Mouse (Mus musculus) stomach, embryonic 16.5 days (tissue): ENCODE data around the gene Cbfa2t2. TPM values are rescaled to one million over a fixed set of nuclear protein-coding genes. Genes with fewer than 3 reads are reported as not detected.

Experiments used
- ATAC-seq: fragments of 200-750 bp; cut with Nextera tagmentation; 2 replicates; pipeline ENCODE4 v1.8.0; 2017; ENCODE audit warnings: moderate number of reproducible peaks, moderate TSS enrichment; ENCODE audit not compliant: insufficient read depth, low FRiP score
- H3K27ac ChIP-seq: fragments of 300-500 bp; sonication (generic); 2 replicates; pipeline ENCODE4 v1.5.1; 2014; ENCODE audit warnings: low read length
- H3K27me3 ChIP-seq: fragments of 300-500 bp; sonication (generic); 2 replicates; pipeline ENCODE4 v1.6.1; 2014; ENCODE audit warnings: low read length, control low read depth, mixed read lengths; ENCODE audit not compliant: control insufficient read depth, insufficient read depth
- H3K36me3 ChIP-seq: fragments of 300-500 bp; sonication (generic); 2 replicates; pipeline ENCODE4 v1.6.1; 2014; ENCODE audit warnings: low read length; ENCODE audit not compliant: control insufficient read depth, insufficient read depth
- H3K4me1 ChIP-seq: fragments of 300-500 bp; sonication (generic); 2 replicates; pipeline ENCODE4 v1.6.1; 2014; ENCODE audit warnings: low read length, control low read depth, mixed read lengths; ENCODE audit not compliant: control insufficient read depth, insufficient read depth
- H3K4me2 ChIP-seq: fragments of 300-500 bp; sonication (generic); 2 replicates; pipeline ENCODE4 v1.6.1; 2014; ENCODE audit warnings: low read depth, low read length, mixed read lengths
- H3K4me3 ChIP-seq: fragments of 300-500 bp; sonication (generic); replicated peaks from 2 replicates; pipeline ENCODE4 v1.5.1; 2014; ENCODE audit warnings: mild to moderate bottlenecking, low read length
- H3K9ac ChIP-seq: fragments of 300-500 bp; sonication (generic); 2 replicates; pipeline ENCODE4 v1.6.1; 2014; ENCODE audit warnings: low read length
- H3K9me3 ChIP-seq: fragments of 300-500 bp; sonication (generic); replicated peaks from 2 replicates; pipeline ENCODE4 v1.6.1; 2016; ENCODE audit warnings: low read length, control low read depth; ENCODE audit not compliant: control insufficient read depth
- WGBS: fragments of 180-500 bp; shearing (Covaris S2); extraction: QIAGEN DNeasy Blood & Tissue Kit; methylation state at CpG from one replicate; pipeline ENCODE4 v1.1.7; 2014; 5-methylcytosine and 5-hydroxymethylcytosine counted together
- polyA plus RNA-seq: library from polyadenylated mRNA; unstranded; fragments of >200 nt; fragmentation: Nextera tagmentation; extraction: Ambion mirVana; gene quantifications from 2 replicates; pipeline ENCODE4 v1.2.1, GENCODE M21; 2015

Cbfa2t2 gene
- polyA plus RNA-seq, 1 experiment from 2014 or later = 32.8 TPM

- H3K4me1 ChIP-seq = peaks cover 10% of the 10 kb centered on the region; the same call in 1 of the 2 replicates
- no peak overlapping the region for H3K27ac ChIP-seq
- no peaks in the 10 kb centered on the region for H3K9me3 ChIP-seq
- H3K4me2 ChIP-seq = peak overlapping the region; percentile 63
- peak overlapping the region; percentile 45 for H3K4me3 ChIP-seq
- WGBS = 3% methylated on average over 46 of the region's 48 CpGs
- H3K27me3 ChIP-seq = peaks cover 20% of the 10 kb centered on the region
- no peaks in the 10 kb centered on the region for H3K36me3 ChIP-seq
- ATAC-seq = peak; percentile 81
- peak overlapping the region; percentile 64 for H3K9ac ChIP-seq
Observed at GRCm38 (mm10) chr2:154549127-154549885, 113.0 kb downstream of the Cbfa2t2 start.

DNA sequence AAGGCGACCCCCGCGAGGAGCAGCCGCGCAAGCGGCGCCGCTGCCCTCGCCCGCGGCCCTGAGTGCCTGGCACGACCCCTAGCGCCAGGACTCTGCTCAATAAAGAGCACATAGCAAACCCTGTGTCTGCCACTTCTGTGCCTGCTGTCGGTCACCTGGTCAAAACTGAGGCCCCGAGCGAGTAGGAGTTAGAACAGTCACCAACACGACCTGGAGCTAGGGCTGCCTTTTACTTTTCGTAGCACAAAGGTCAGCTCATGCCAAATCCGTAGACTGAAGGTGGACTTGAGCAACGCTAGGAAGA is 113.6 kb downstream of the Cbfa2t2 start:
- Histone ChIP-seq H3K4me1 (peaks cover 10% of the 10 kb centered on the region; the same call in 1 of the 2 replicates), H3K27me3 (peaks cover 20% of the 10 kb centered on the region), H3K4me2 (peak overlapping the region; percentile 63), H3K36me3 (no peaks in the 10 kb centered on the region), H3K9me3 (no peaks in the 10 kb centered on the region), H3K9ac (peak overlapping the region; percentile 64; the same call in 1 of the 2 replicates), H3K27ac (no peak overlapping the region), H3K4me3 (peak overlapping the region; percentile 45)
- ATAC-seq = no peak
- 15% methylated on average over 20 of the region's 20 CpGs for WGBS

DNA sequence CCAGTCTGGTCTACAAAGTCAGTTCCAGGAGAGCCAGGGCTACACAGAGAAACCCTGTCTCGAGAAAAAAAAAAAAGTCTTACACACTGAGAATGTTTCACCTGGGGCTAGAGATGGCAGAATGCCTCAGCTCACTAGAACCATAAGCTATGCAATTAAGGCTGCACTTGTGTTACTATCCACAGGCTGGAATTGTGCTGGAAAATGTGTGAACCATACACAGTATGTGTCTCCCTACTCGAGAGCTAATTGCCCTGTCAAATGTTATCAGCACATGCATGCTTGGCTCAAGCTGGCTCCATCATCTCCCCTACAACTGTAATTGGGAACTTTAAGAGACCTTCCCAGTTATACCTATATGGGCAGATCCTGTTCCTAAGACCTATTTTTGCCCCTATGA is 114.7 kb downstream of the Cbfa2t2 start:
- Histone ChIP-seq H3K27ac (no peak overlapping the region), H3K27me3 (peaks cover 20% of the 10 kb centered on the region), H3K4me1 (peaks cover 10% of the 10 kb centered on the region; the same call in 1 of the 2 replicates), H3K4me2 (no peak overlapping the region), H3K4me3 (no peak overlapping the region), H3K36me3 (no peaks in the 10 kb centered on the region), H3K9me3 (no peaks in the 10 kb centered on the region), H3K9ac (no peak overlapping the region)
- WGBS = 76% methylated on average over 2 of the region's 2 CpGs
- ATAC-seq = no peak

- Histone ChIP-seq H3K9ac (peak within 1 kb of the TSS; percentile 41), H3K4me3 (peak within 1 kb of the TSS; percentile 17), H3K4me2 (peak within 1 kb of the TSS; percentile 42), H3K27me3 (peaks cover 20% of the 10 kb centered on the region), H3K36me3 (no peaks in the 10 kb centered on the region), H3K27ac (no peak within 1 kb of the TSS), H3K9me3 (no peaks in the 10 kb centered on the region), H3K4me1 (peaks cover 10% of the 10 kb centered on the region; the same call in 1 of the 2 replicates)
- no peak for ATAC-seq
- WGBS = 87% methylated on average over 4 of the region's 4 CpGs
Observed at GRCm38 (mm10) chr2:154551476-154551875, 115.2 kb downstream of the Cbfa2t2 start, which contains the start of gene Actl10. TSS of gene Actl10 (plus strand) at chr2:154551776.

DNA sequence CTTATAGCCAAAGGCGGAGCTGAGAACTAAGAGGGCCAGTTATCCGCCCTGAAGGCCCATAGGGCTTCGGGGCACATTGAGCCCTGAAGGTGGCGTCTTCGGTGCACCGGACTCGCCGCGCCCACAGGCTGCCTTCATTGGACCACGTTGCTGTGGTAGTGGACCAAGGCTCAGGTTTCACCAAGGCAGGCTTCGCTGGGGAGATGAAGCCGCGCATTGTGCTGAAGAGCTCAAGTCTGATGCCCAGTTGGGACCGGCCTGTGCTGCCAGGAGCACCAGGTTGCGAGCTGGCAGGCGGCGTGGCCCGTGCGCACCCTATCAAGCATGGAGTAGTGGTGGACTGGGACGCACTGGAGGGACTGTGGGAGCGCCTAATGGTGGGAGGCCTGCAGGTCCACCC is 115.6 kb downstream of the Cbfa2t2 start:
- peaks cover 20% of the 10 kb centered on the region for H3K27me3 ChIP-seq
- H3K4me2 ChIP-seq = peak overlapping the region; percentile 42
- no peaks in the 10 kb centered on the region for H3K36me3 ChIP-seq
- no peaks in the 10 kb centered on the region for H3K9me3 ChIP-seq
- WGBS = 41% methylated on average over 21 of the region's 21 CpGs
- peaks cover 10% of the 10 kb centered on the region; the same call in 1 of the 2 replicates for H3K4me1 ChIP-seq
- peak overlapping the region; percentile 17 for H3K4me3 ChIP-seq
- 0 out of 2 replicates have a peak overlapping the region, but pooled peaks have one; percentile 41 for H3K9ac ChIP-seq
- H3K27ac ChIP-seq = no peak overlapping the region
- ATAC-seq = peak; percentile 1; the same call in 1 of the 2 replicates

GRCm38 (mm10) chr2:154552424-154552907 is 116.2 kb downstream of the Cbfa2t2 start:
- peak; percentile 31; the same call in 1 of the 2 replicates for ATAC-seq
- H3K4me3 ChIP-seq = peak overlapping the region; percentile 17
- no peaks in the 10 kb centered on the region for H3K36me3 ChIP-seq
- peaks cover 10% of the 10 kb centered on the region; the same call in 1 of the 2 replicates for H3K4me1 ChIP-seq
- H3K27ac ChIP-seq = no peak overlapping the region
- peak overlapping the region; percentile 42 for H3K4me2 ChIP-seq
- WGBS = 24% methylated on average over 27 of the region's 27 CpGs
- H3K9ac ChIP-seq = peak overlapping the region; percentile 41
- H3K9me3 ChIP-seq = no peaks in the 10 kb centered on the region
- H3K27me3 ChIP-seq = peaks cover 20% of the 10 kb centered on the region

- no peak overlapping the region for H3K27ac ChIP-seq
- H3K4me2 ChIP-seq = no peak overlapping the region
- H3K4me3 ChIP-seq = no peak overlapping the region
- H3K36me3 ChIP-seq = no peaks in the 10 kb centered on the region
- H3K9me3 ChIP-seq = no peaks in the 10 kb centered on the region
- WGBS = 79% methylated on average over 6 of the region's 6 CpGs
- peaks cover 20% of the 10 kb centered on the region for H3K4me1 ChIP-seq
- no peak overlapping the region for H3K9ac ChIP-seq
- no peak for ATAC-seq
- peaks cover 20% of the 10 kb centered on the region for H3K27me3 ChIP-seq
Observed at GRCm38 (mm10) chr2:154555235-154555634, 119.0 kb downstream of the Cbfa2t2 start.

- WGBS = 40% methylated on average over 5 of the region's 5 CpGs
- no peak; the same call in 1 of the 2 replicates for ATAC-seq
- Histone ChIP-seq H3K27ac (no peak overlapping the region), H3K27me3 (0 out of 2 replicates have a peak, but pooled peaks cover under 1% of the 10 kb centered on the region), H3K36me3 (peaks cover 8% of the 10 kb centered on the region; the same call in 1 of the 2 replicates), H3K4me1 (peaks cover 18% of the 10 kb centered on the region), H3K9me3 (no peaks in the 10 kb centered on the region), H3K4me2 (no peak overlapping the region), H3K9ac (no peak overlapping the region), H3K4me3 (no peak overlapping the region)
Observed at GRCm38 (mm10) chr2:154557184-154557832, 121.0 kb downstream of the Cbfa2t2 start.
